Mouse (Mus musculus) limb, embryonic 14.5 days (tissue): ENCODE measurements at regions not wholly inside any gene's neighbourhood (a gene's known extent, or its start where the extent isn't known, plus 50 kb on each side); places are given as distances from the start of the nearest gene placed in this dataset.

Source experiments
- ATAC-seq: fragments of 200-750 bp; cut with Nextera tagmentation; 2 replicates; pipeline ENCODE4 v1.8.0; 2017; ENCODE audit warnings: low read depth, moderate number of reproducible peaks, moderate TSS enrichment; ENCODE audit not compliant: low FRiP score
- DNase-seq: peaks from one replicate; pipeline ENCODE4 v3.0.0-alpha.2; 2015; ENCODE audit warnings: low spot score
- H3K27ac ChIP-seq: fragments of 300-500 bp; sonication (generic); replicated peaks from 2 replicates; pipeline ENCODE4 v1.5.1; 2014; ENCODE audit warnings: low read depth, mild to moderate bottlenecking, low read length, moderate library complexity, mixed read lengths
- H3K27me3 ChIP-seq: fragments of 300-500 bp; sonication (generic); 2 replicates; pipeline ENCODE4 v1.6.1; 2014; ENCODE audit warnings: low read length, mixed read lengths; ENCODE audit not compliant: control insufficient read depth, insufficient read depth
- H3K36me3 ChIP-seq: fragments of 300-500 bp; sonication (generic); 2 replicates; pipeline ENCODE4 v1.6.1; 2014; ENCODE audit warnings: mild to moderate bottlenecking, low read length, moderate library complexity, mixed read lengths; ENCODE audit not compliant: control insufficient read depth, insufficient read depth
- H3K4me1 ChIP-seq: fragments of 300-500 bp; sonication (generic); 2 replicates; pipeline ENCODE4 v1.6.1; 2014; ENCODE audit warnings: antibody characterized with exemption, low read length, mixed read lengths; ENCODE audit not compliant: control insufficient read depth, insufficient read depth
- H3K4me2 ChIP-seq: fragments of 300-500 bp; sonication (generic); replicated peaks from 2 replicates; pipeline ENCODE4 v1.6.1; 2014; ENCODE audit warnings: low read depth, mild to moderate bottlenecking, low read length, moderate library complexity; ENCODE audit not compliant: severe bottlenecking
- H3K4me3 ChIP-seq: fragments of 300-500 bp; sonication (generic); replicated peaks from 2 replicates; pipeline ENCODE4 v1.5.1; 2014; ENCODE audit warnings: low read length
- H3K9ac ChIP-seq: fragments of 300-500 bp; sonication (generic); 2 replicates; pipeline ENCODE4 v1.6.1; 2014; ENCODE audit warnings: mild to moderate bottlenecking, low read depth, low read length, moderate library complexity; ENCODE audit not compliant: severe bottlenecking
- H3K9me3 ChIP-seq: fragments of 300-500 bp; sonication (generic); 2 replicates; pipeline ENCODE4 v1.6.1; 2016; ENCODE audit warnings: low read length; ENCODE audit not compliant: control insufficient read depth
- POLR2A ChIP-seq: fragments of 200-500 bp; IDR thresholded peaks from 2 replicates; pipeline ENCODE4 v1.8.0; 2012; ENCODE audit warnings: inconsistent platforms, mild to moderate bottlenecking, moderate library complexity, borderline replicate concordance; ENCODE audit not compliant: insufficient read depth, insufficient read length; ENCODE audit errors: extremely low read depth
- WGBS: fragments of 180-500 bp; shearing (Covaris S2); extraction: QIAGEN DNeasy Blood & Tissue Kit; methylation state at CpG from one replicate; pipeline ENCODE4 v1.1.7; 2014; 5-methylcytosine and 5-hydroxymethylcytosine counted together

DNA sequence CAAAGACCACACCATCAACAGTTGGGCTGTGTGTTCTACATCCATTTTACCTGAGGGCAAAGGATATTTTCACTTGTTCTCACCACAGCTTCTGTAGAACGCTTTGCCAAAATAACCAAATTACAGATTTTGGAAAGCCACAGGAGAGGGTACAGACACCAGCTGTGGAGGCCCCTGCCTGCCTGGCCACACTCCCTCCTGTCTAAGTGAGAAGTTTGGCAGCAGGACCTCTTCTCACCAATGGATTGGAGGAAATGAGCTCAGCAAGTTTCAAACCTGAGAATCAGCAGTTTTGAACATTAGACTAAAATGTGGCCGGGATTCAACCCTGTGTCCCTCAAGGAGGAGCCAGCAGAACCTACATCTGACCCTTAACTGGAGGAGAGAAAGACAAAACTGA lies 206.2 kb upstream of the Plxna2 start:
- H3K4me1 ChIP-seq = peaks cover 10% of the 10 kb centered on the region; the same call in 1 of the 2 replicates
- H3K9ac ChIP-seq = no peak overlapping the region
- H3K27ac ChIP-seq = no peak overlapping the region
- no peaks in the 10 kb centered on the region for H3K9me3 ChIP-seq
- H3K4me2 ChIP-seq = no peak overlapping the region
- no peak overlapping the region for H3K4me3 ChIP-seq
- no peaks in the 10 kb centered on the region for H3K36me3 ChIP-seq
- TF ChIP-seq POLR2A = no peak
- WGBS = 59% methylated on average over 2 of the region's 2 CpGs
- DNase-seq (peak; percentile 44), ATAC-seq (peak; percentile 57; the same call in 1 of the 2 replicates)
- no peaks in the 10 kb centered on the region for H3K27me3 ChIP-seq

DNA sequence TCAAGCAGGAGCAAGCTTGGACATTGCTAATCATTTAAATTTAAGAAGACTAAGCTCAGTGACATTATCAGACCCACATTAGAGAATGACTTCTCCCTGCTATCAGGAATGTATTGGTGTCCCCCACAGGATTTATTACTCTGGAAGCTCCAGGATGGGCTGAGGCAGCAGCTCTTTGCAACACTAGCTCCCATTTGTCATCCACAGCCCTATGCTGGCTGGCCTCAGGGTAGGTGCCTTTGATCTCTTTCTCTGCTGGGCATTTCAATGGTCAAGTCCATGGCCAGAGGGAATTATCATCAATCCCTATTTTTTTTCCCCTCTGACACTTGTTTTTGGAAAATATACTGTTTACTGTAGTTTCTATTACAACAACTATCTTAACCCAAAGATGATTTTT lies 218.7 kb upstream of the Plxna2 start:
- H3K9ac ChIP-seq = no peak overlapping the region
- TF ChIP-seq POLR2A = no peak
- H3K4me1 ChIP-seq = no peaks in the 10 kb centered on the region
- H3K27ac ChIP-seq = no peak overlapping the region
- H3K36me3 ChIP-seq = no peaks in the 10 kb centered on the region
- DNase-seq = no peak
- no peaks in the 10 kb centered on the region for H3K9me3 ChIP-seq
- no peak overlapping the region for H3K4me2 ChIP-seq
- H3K27me3 ChIP-seq = no peaks in the 10 kb centered on the region
- no peak for ATAC-seq
- H3K4me3 ChIP-seq = no peak overlapping the region

DNA sequence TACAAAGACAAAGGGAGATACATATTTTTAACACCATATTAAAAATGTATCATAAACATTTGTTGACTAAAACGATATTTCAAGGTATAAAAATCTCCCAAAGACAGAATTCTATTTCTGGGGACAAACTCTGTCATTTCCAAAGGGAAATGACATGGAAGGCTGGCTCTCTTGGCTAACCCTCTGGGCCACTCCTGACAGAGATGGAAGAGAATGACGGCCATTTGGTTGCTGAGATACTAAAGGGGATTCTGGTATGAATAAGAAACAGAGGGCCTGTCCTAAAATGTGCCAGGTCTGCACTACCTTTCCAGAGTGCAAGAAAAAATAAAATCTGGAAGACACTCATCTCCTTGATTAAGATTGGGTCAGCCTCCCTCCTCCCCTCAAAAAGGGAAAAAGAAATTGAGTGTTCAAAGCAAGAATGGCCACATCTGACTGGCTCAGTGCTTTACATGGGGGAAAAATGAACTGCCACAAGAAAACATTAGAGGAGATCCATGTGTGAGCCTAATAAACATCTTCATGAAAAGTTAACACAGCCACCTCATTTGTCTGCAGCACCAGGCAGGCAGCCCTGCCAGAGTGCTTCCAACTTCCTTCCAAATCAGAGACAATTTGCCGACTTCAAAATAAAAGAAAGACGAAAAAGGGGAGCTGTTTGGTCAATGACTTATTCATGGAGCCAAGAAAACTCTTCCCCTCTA lies 221.1 kb upstream of the Plxna2 start:
- no peaks in the 10 kb centered on the region for H3K9me3 ChIP-seq
- 67% methylated on average over 4 of the region's 4 CpGs for WGBS
- no peak for TF ChIP-seq POLR2A
- ATAC-seq (no peak), DNase-seq (no peak)
- no peak overlapping the region for H3K4me3 ChIP-seq
- H3K4me1 ChIP-seq = no peaks in the 10 kb centered on the region
- no peak overlapping the region for H3K9ac ChIP-seq
- no peak overlapping the region for H3K27ac ChIP-seq
- no peak overlapping the region for H3K4me2 ChIP-seq
- no peaks in the 10 kb centered on the region for H3K36me3 ChIP-seq
- H3K27me3 ChIP-seq = no peaks in the 10 kb centered on the region

DNA sequence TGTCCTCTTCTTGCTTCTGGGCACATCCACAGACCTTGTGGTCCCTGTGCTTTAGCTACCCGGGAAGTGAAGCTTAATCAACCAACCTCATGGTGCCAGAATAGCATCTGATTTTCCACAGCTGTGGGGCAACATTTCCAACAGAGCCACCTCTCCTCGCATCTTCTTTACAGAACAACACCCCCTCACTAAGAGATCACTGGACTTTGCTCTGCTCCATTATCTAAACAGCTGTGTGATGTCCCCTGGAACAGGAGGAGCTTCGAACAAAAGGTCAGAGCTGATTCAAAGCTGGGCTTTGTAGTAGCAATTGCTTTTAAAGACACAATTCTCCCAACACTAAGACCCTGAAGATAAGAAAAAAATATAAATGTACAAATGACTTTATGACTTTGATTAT lies 224.3 kb upstream of the Plxna2 start:
- DNase-seq = no peak
- H3K27me3 ChIP-seq = no peaks in the 10 kb centered on the region
- no peak for TF ChIP-seq POLR2A
- 58% methylated on average over 3 of the region's 3 CpGs for WGBS
- H3K9me3 ChIP-seq = no peaks in the 10 kb centered on the region
- no peaks in the 10 kb centered on the region for H3K4me1 ChIP-seq
- H3K36me3 ChIP-seq = no peaks in the 10 kb centered on the region
- H3K4me3 ChIP-seq = no peak overlapping the region
- no peak overlapping the region for H3K9ac ChIP-seq
- ATAC-seq = no peak
- H3K4me2 ChIP-seq = no peak overlapping the region
- H3K27ac ChIP-seq = no peak overlapping the region

DNA sequence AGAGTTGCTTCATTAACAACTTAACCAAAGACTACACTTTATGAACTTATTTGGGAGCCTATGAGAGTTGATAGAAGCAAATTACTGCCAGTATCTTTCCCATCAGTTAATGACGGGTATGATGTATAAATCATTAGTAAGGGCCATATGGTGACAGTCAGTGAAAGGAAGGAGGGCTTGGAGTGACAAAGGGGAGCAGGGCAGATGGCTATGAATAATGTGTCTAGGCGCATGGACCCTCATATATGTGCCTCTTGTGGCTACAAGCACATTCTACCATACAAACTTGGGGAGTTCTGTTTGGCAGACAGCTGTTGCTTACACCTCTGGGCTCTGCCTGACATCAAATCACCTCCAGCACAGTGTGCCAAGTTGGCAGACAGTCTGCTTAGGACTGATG lies 227.8 kb upstream of the Plxna2 start:
- H3K4me2 ChIP-seq = no peak overlapping the region
- no peak overlapping the region for H3K27ac ChIP-seq
- H3K27me3 ChIP-seq = no peaks in the 10 kb centered on the region
- DNase-seq (no peak), ATAC-seq (no peak)
- 63% methylated on average over 2 of the region's 2 CpGs for WGBS
- no peak overlapping the region for H3K9ac ChIP-seq
- H3K4me1 ChIP-seq = no peaks in the 10 kb centered on the region
- no peaks in the 10 kb centered on the region for H3K9me3 ChIP-seq
- H3K36me3 ChIP-seq = no peaks in the 10 kb centered on the region
- TF ChIP-seq POLR2A = no peak
- H3K4me3 ChIP-seq = no peak overlapping the region
